8 mouse cellular contexts compared by ENCODE assay signal in genomic region chr11:101424925-101425813, GRCm38 (mm10). TPM values are rescaled to one million over a fixed set of nuclear protein-coding genes. Genes with fewer than 3 reads are reported as not detected.
A peak's percentile ranks its signal among the peaks of the same experiment; 100 is the strongest.
DNase-seq lines count a peak whose midpoint lies in the region; ATAC-seq and TF ChIP-seq lines count a peak whose summit lies in the region.

Gene Rundc1, plus strand, starts transcription at chr11:101425085.
Gene Ptges3l, minus strand, starts transcription at chr11:101425333.

- DNase-seq in CD4-positive helper T cell, adult 2 months (ENCODE audit: low read depth, low spot score) = peak; percentile 97
- DNase-seq in brain, embryonic 18.5 days (ENCODE audit: low read depth, low spot score) = peak; percentile 88
- DNase-seq in kidney, postnatal 0 days (ENCODE audit: low spot score) = peak; percentile 99
- peak; percentile 99 for DNase-seq in liver, embryonic 11.5 days (ENCODE audit: low spot score)
- peak; percentile 97 for DNase-seq in naive thymus-derived CD4-positive, alpha-beta T cell, adult 2 months (ENCODE audit: low read depth)

- peaks cover 29% of the 10 kb centered on the region for H3K4me1 ChIP-seq in heart, embryonic 12.5 days (replicated peaks)
- peaks cover 18% of the 10 kb centered on the region; the same call in 1 of the 2 replicates for H3K4me1 ChIP-seq in kidney, postnatal 0 days (replicated peaks; ENCODE audit: insufficient read depth, low read length)
- H3K4me1 ChIP-seq in liver, embryonic 11.5 days (replicated peaks; ENCODE audit: control insufficient read depth, insufficient read depth, low read length) = peaks cover 22% of the 10 kb centered on the region
- peaks cover 19% of the 10 kb centered on the region; the same call in 1 of the 2 replicates for H3K4me1 ChIP-seq in stomach, embryonic 14.5 days (ENCODE audit: control insufficient read depth, insufficient read depth, low read length)

- ATAC-seq in erythroid progenitor cell, adult 5-6 weeks (replicated peaks; ENCODE audit: low FRiP score, poor library complexity, severe bottlenecking) = peak; percentile 96
- peak; percentile 90 for ATAC-seq in heart, embryonic 12.5 days (ENCODE audit: insufficient number of reproducible peaks, low FRiP score)
- ATAC-seq in kidney, postnatal 0 days (replicated peaks; ENCODE audit: low FRiP score, low read depth) = peak; percentile 91
- ATAC-seq in liver, embryonic 11.5 days (replicated peaks; ENCODE audit: low FRiP score) = peak; percentile 90
- ATAC-seq in stomach, embryonic 14.5 days (ENCODE audit: insufficient number of reproducible peaks, insufficient read depth, low FRiP score, low read depth) = peak; percentile 90

- no peaks in the 10 kb centered on the region for H3K27me3 ChIP-seq in heart, embryonic 12.5 days (replicated peaks)
- H3K27me3 ChIP-seq in kidney, postnatal 0 days (ENCODE audit: insufficient read depth, low read length) = no peaks in the 10 kb centered on the region
- no peaks in the 10 kb centered on the region for H3K27me3 ChIP-seq in liver, embryonic 11.5 days (replicated peaks; ENCODE audit: control insufficient read depth, insufficient read depth, low read length)
- H3K27me3 ChIP-seq in stomach, embryonic 14.5 days (ENCODE audit: control insufficient read depth, insufficient read depth, low read length) = no peaks in the 10 kb centered on the region

- no peaks in the 10 kb centered on the region for H3K9me3 ChIP-seq in heart, embryonic 12.5 days (replicated peaks)
- no peaks in the 10 kb centered on the region for H3K9me3 ChIP-seq in kidney, postnatal 0 days (replicated peaks; ENCODE audit: low read length)
- H3K9me3 ChIP-seq in liver, embryonic 11.5 days (ENCODE audit: control insufficient read depth, low read length) = no peaks in the 10 kb centered on the region
- H3K9me3 ChIP-seq in stomach, embryonic 14.5 days (ENCODE audit: control insufficient read depth, low read depth, low read length) = no peaks in the 10 kb centered on the region

- H3K4me3 ChIP-seq in heart, embryonic 12.5 days = peak within 1 kb of the TSS; percentile 89
- peak within 1 kb of the TSS; percentile 91 for H3K4me3 ChIP-seq in kidney, postnatal 0 days (replicated peaks; ENCODE audit: low read depth, low read length)
- H3K4me3 ChIP-seq in liver, embryonic 11.5 days (ENCODE audit: low read depth, low read length) = peak within 1 kb of the TSS; percentile 81
- H3K4me3 ChIP-seq in stomach, embryonic 14.5 days (ENCODE audit: low read depth, low read length) = peak within 1 kb of the TSS; percentile 97

- WGBS in heart, embryonic 12.5 days = under 1% methylated on average over 77 of the region's 81 CpGs
- WGBS in kidney, postnatal 0 days = under 1% methylated on average over 75 of the region's 81 CpGs
- WGBS in liver, embryonic 11.5 days = under 1% methylated on average over 81 of the region's 81 CpGs
- under 1% methylated on average over 79 of the region's 81 CpGs for WGBS in stomach, embryonic 14.5 days

- H3K27ac ChIP-seq in heart, embryonic 12.5 days (ENCODE audit: poor library complexity, severe bottlenecking) = peak within 1 kb of the TSS; percentile 96
- H3K27ac ChIP-seq in kidney, postnatal 0 days = peak within 1 kb of the TSS; percentile 87
- H3K27ac ChIP-seq in liver, embryonic 11.5 days (ENCODE audit: low read depth, low read length) = peak within 1 kb of the TSS; percentile 23; the same call in 1 of the 2 replicates
- H3K27ac ChIP-seq in stomach, embryonic 14.5 days (ENCODE audit: low read length) = peak within 1 kb of the TSS; percentile 86

- H3K36me3 ChIP-seq in heart, embryonic 12.5 days = peaks cover 27% of the 10 kb centered on the region
- peaks cover 5% of the 10 kb centered on the region; the same call in 1 of the 2 replicates for H3K36me3 ChIP-seq in kidney, postnatal 0 days (ENCODE audit: insufficient read depth, low read length)
- peaks cover 7% of the 10 kb centered on the region for H3K36me3 ChIP-seq in liver, embryonic 11.5 days (ENCODE audit: control insufficient read depth, insufficient read depth, low read length)
- peaks cover under 1% of the 10 kb centered on the region for H3K36me3 ChIP-seq in stomach, embryonic 14.5 days (ENCODE audit: control insufficient read depth, insufficient read depth, low read length)

- peak within 1 kb of the TSS; percentile 98 for H3K4me2 ChIP-seq in heart, embryonic 12.5 days
- peak within 1 kb of the TSS; percentile 85 for H3K4me2 ChIP-seq in kidney, postnatal 0 days (ENCODE audit: low read length)
- peak within 1 kb of the TSS; percentile 91 for H3K4me2 ChIP-seq in liver, embryonic 11.5 days
- H3K4me2 ChIP-seq in stomach, embryonic 14.5 days (replicated peaks; ENCODE audit: low read depth, low read length) = peak within 1 kb of the TSS; percentile 88

- H3K9ac ChIP-seq in heart, embryonic 12.5 days = peak within 1 kb of the TSS; percentile 83
- peak within 1 kb of the TSS; percentile 83 for H3K9ac ChIP-seq in kidney, postnatal 0 days (ENCODE audit: low read depth, low read length)
- peak within 1 kb of the TSS; percentile 72 for H3K9ac ChIP-seq in liver, embryonic 11.5 days (ENCODE audit: low read depth, low read length)
- peak within 1 kb of the TSS; percentile 60 for H3K9ac ChIP-seq in stomach, embryonic 14.5 days (replicated peaks; ENCODE audit: low read depth, low read length)

- TF ChIP-seq CTCF in kidney, postnatal 0 days (IDR thresholded peaks at IDR 0.05; ENCODE audit: low read depth) = peak; percentile 59

RNA-seq across cellular contexts. Expression of gene Rundc1, which starts in this region (rescaled TPM):
- 0.42 and 1.8 TPM in 2 replicates for total RNA-seq in erythroid progenitor cell, adult 5-6 weeks (2015; ENCODE audit: low replicate concordance)
- total RNA-seq in erythroid progenitor cell, adult 5-6 weeks (2017; ENCODE audit: low replicate concordance) = 1.8 and 2.6 TPM in 2 replicates
- 17.3 and 17.4 TPM in 2 replicates for polyA plus RNA-seq in heart, embryonic 12.5 days (2016; fragmentation: Nextera tagmentation; extraction: Ambion mirVana)
- polyA plus RNA-seq in kidney, postnatal 0 days (2015; fragmentation: Nextera tagmentation; extraction: Ambion mirVana) = 17.9 and 19.6 TPM in 2 replicates
- 12.6 and 13.4 TPM in 2 replicates for polyA plus RNA-seq in liver, embryonic 11.5 days (2014; fragmentation: Nextera tagmentation; extraction: Ambion mirVana)
- 12.0 and 13.5 TPM in 2 replicates for polyA plus RNA-seq in stomach, embryonic 14.5 days (2014; fragmentation: Nextera tagmentation; extraction: Ambion mirVana)

RNA-seq across cellular contexts. Expression of gene Ptges3l, which starts in this region (rescaled TPM):
- total RNA-seq in erythroid progenitor cell, adult 5-6 weeks (2015; ENCODE audit: low replicate concordance) = not detected in 2 replicates
- not detected in 2 replicates for total RNA-seq in erythroid progenitor cell, adult 5-6 weeks (2017; ENCODE audit: low replicate concordance)
- polyA plus RNA-seq in heart, embryonic 12.5 days (2016; fragmentation: Nextera tagmentation; extraction: Ambion mirVana) = 80.3 and 80.5 TPM in 2 replicates
- polyA plus RNA-seq in kidney, postnatal 0 days (2015; fragmentation: Nextera tagmentation; extraction: Ambion mirVana) = 8.7 and 11.5 TPM in 2 replicates
- 3.2 and 5.0 TPM in 2 replicates for polyA plus RNA-seq in liver, embryonic 11.5 days (2014; fragmentation: Nextera tagmentation; extraction: Ambion mirVana)
- 18.0 and 24.1 TPM in 2 replicates for polyA plus RNA-seq in stomach, embryonic 14.5 days (2014; fragmentation: Nextera tagmentation; extraction: Ambion mirVana)

Comparison
In these comparisons a context has a peak if more than half of its experiments do, and no peak if none do; other contexts are left out.
1. Peak in every context shown above with its lines: DNase-seq, ATAC-seq, H3K4me3 ChIP-seq and H3K27ac ChIP-seq.
2. H3K27ac ChIP-seq: peak in every context shown above with its lines; median percentile 96 in heart, embryonic 12.5 days; 87 in kidney, postnatal 0 days; 86 in stomach, embryonic 14.5 days; 23 in liver, embryonic 11.5 days.